In the genomic region with DNA sequence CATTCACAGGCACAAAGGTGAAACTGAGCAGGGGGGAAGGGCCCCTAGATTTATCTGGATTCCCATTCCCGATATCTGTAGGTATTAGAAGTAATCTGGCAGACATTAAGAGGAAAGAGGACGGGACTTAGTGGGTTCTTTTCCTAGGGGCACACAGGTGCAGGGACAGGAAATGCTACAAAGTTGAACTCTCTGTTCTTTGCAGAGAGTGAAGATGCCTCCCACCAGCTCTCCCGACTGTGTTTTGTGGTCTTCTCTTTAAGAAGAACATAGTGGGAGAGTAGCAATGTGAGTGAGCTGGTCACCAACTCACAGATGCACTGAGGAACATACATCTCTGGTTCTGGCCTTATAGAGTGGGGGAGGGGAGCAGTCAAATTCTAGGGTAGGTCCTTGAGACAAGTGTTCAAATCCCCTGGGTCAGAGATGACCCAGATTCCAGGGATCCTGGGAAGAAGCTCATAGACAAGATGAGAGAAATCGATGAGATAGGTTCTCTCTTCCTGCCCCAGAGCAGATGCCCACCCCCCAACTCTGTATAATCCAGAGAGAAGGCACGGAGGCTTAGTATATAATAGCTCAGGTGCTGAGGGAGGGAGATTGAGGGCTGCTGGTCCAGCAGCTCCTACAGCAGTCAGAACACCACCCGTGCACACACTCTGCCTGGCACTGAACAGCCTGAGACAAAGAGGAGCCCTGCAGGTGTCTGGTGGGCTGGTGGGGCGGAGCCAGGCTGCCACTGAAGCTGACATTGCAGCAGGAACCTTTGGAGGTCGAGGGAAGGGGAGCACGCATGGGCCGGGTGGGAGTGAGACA, we compare ENCODE assay signal across 8 mouse cellular contexts. TPM values are rescaled to one million over a fixed set of nuclear protein-coding genes. Genes with fewer than 3 reads are reported as not detected.
A peak's percentile ranks its signal among the peaks of the same experiment; 100 is the strongest.
DNase-seq lines count a peak whose midpoint lies in the region; ATAC-seq and TF ChIP-seq lines count a peak whose summit lies in the region.

No protein-coding gene starts in this region.

- TF ChIP-seq POLR2A in bone marrow, adult 2 months (IDR thresholded peaks at IDR 0.05; ENCODE audit: borderline replicate concordance, control insufficient read depth, low read depth, low read length) = peak; percentile 21; the same call in 1 of the 2 replicates

- H3K9me3 ChIP-seq in heart, embryonic 11.5 days (replicated peaks; ENCODE audit: control insufficient read depth, low read length) = no peaks in the 10 kb centered on the region
- H3K9me3 ChIP-seq in hindbrain, embryonic 13.5 days = no peaks in the 10 kb centered on the region
- H3K9me3 ChIP-seq in midbrain, embryonic 15.5 days = no peaks in the 10 kb centered on the region

- TF ChIP-seq CTCF in bone marrow, adult 2 months (IDR thresholded peaks at IDR 0.05; ENCODE audit: control insufficient read depth, insufficient read depth, low read length) = no peak

- peak overlapping the region; percentile 83 for H3K4me3 ChIP-seq in heart, embryonic 11.5 days (ENCODE audit: low read depth, low read length)
- peak overlapping the region; percentile 74 for H3K4me3 ChIP-seq in bone marrow, adult 2 months (replicated peaks; ENCODE audit: control insufficient read depth, low read depth, low read length)
- H3K4me3 ChIP-seq in hindbrain, embryonic 13.5 days = peak overlapping the region; percentile 94
- H3K4me3 ChIP-seq in midbrain, embryonic 15.5 days = peak overlapping the region; percentile 72

- no peak for DNase-seq in heart, postnatal 4 days
- no peak for DNase-seq in urinary bladder, postnatal 25 days (ENCODE audit: low spot score)
- DNase-seq in embryo, embryonic 10.5 days (ENCODE audit: low spot score) = no peak
- no peak for DNase-seq in urinary bladder, postnatal 4 days (ENCODE audit: low spot score in 2 of 2)

- no peaks in the 10 kb centered on the region for H3K27me3 ChIP-seq in heart, embryonic 11.5 days (ENCODE audit: control insufficient read depth, insufficient read depth, low read length)
- H3K27me3 ChIP-seq in hindbrain, embryonic 13.5 days = peaks cover 12% of the 10 kb centered on the region; the same call in 1 of the 2 replicates
- no peaks in the 10 kb centered on the region for H3K27me3 ChIP-seq in midbrain, embryonic 15.5 days (replicated peaks)

- peaks cover 90% of the 10 kb centered on the region for H3K4me1 ChIP-seq in heart, embryonic 11.5 days (ENCODE audit: control insufficient read depth, insufficient read depth, low read length)
- H3K4me1 ChIP-seq in bone marrow, adult 2 months (ENCODE audit: control insufficient read depth, insufficient read depth, low read length) = peaks cover 11% of the 10 kb centered on the region; the same call in 1 of the 2 replicates
- H3K4me1 ChIP-seq in hindbrain, embryonic 13.5 days (replicated peaks) = peaks cover 85% of the 10 kb centered on the region
- peaks cover 56% of the 10 kb centered on the region for H3K4me1 ChIP-seq in midbrain, embryonic 15.5 days

- no peak for ATAC-seq in heart, embryonic 11.5 days (replicated peaks; ENCODE audit: insufficient number of reproducible peaks, low FRiP score, low TSS enrichment)
- ATAC-seq in hindbrain, embryonic 13.5 days (ENCODE audit: low FRiP score) = peak; percentile 22
- peak; percentile 31 for ATAC-seq in midbrain, embryonic 15.5 days (replicated peaks)

- H3K9ac ChIP-seq in heart, embryonic 11.5 days (ENCODE audit: low read depth, low read length) = peak overlapping the region; percentile 80
- H3K9ac ChIP-seq in hindbrain, embryonic 13.5 days = peak overlapping the region; percentile 99
- H3K9ac ChIP-seq in midbrain, embryonic 15.5 days = peak overlapping the region; percentile 91

- no peak overlapping the region for H3K27ac ChIP-seq in heart, embryonic 11.5 days (ENCODE audit: low read depth, low read length)
- peak overlapping the region; percentile 94 for H3K27ac ChIP-seq in bone marrow, adult 2 months (ENCODE audit: control insufficient read depth, insufficient read depth, low read depth, low read length, poor library complexity)
- H3K27ac ChIP-seq in hindbrain, embryonic 13.5 days = peak overlapping the region; percentile 97
- peak overlapping the region; percentile 92 for H3K27ac ChIP-seq in midbrain, embryonic 15.5 days

- WGBS in heart, embryonic 11.5 days (ENCODE audit: insufficient replicate concordance) = 32% methylated on average over 10 of the region's 10 CpGs
- WGBS in bone marrow, adult 2 months = 35% methylated on average over 10 of the region's 10 CpGs
- WGBS in hindbrain, embryonic 13.5 days = 25% methylated on average over 10 of the region's 10 CpGs
- WGBS in midbrain, embryonic 15.5 days = 11% methylated on average over 10 of the region's 10 CpGs

- H3K4me2 ChIP-seq in heart, embryonic 11.5 days = peak overlapping the region; percentile 99
- H3K4me2 ChIP-seq in hindbrain, embryonic 13.5 days = peak overlapping the region; percentile 82
- peak overlapping the region; percentile 84 for H3K4me2 ChIP-seq in midbrain, embryonic 15.5 days

- no peaks in the 10 kb centered on the region for H3K36me3 ChIP-seq in heart, embryonic 11.5 days (ENCODE audit: control insufficient read depth, insufficient read depth, low read length)
- peaks cover 4% of the 10 kb centered on the region; the same call in 1 of the 2 replicates for H3K36me3 ChIP-seq in hindbrain, embryonic 13.5 days
- no peaks in the 10 kb centered on the region for H3K36me3 ChIP-seq in midbrain, embryonic 15.5 days (replicated peaks)

RNA-seq across cellular contexts. Expression of a gene that starts 1.4 kb away (rescaled TPM):
- polyA plus RNA-seq in heart, embryonic 11.5 days (2014; fragmentation: Nextera tagmentation; extraction: Ambion mirVana) = 3.9 TPM in 2 replicates
- total RNA-seq in heart, postnatal 4 days (2021) = 1 to 10 TPM; 1.7 to 2.3 TPM
- polyA plus RNA-seq in bone marrow, adult 2 months (2011; ENCODE audit: insufficient read depth, insufficient read length, low replicate concordance, missing spikeins) = 22.5 and 40.5 TPM in 2 replicates
- polyA plus RNA-seq in hindbrain, embryonic 13.5 days (2015; fragmentation: Nextera tagmentation; extraction: Ambion mirVana) = 43.7 and 44.2 TPM in 2 replicates
- 58.9 and 62.0 TPM in 2 replicates for polyA plus RNA-seq in midbrain, embryonic 15.5 days (2015; fragmentation: Nextera tagmentation; extraction: Ambion mirVana)
